Mouse (Mus musculus): ENCODE results near the gene Lsamp.

Gene Lsamp

GRCm38 (mm10) chr16:41957811-41958210, 1973.7 kb downstream of the Lsamp start:
- no peak for DNase-seq

- DNase-seq = peak; percentile 15
Measured at GRCm38 (mm10) chr16:41965636-41966035, 1981.5 kb downstream of the Lsamp start.

GRCm38 (mm10) chr16:41969215-41969614, 1985.1 kb downstream of the Lsamp start:
- peak; percentile 39 for DNase-seq

DNA sequence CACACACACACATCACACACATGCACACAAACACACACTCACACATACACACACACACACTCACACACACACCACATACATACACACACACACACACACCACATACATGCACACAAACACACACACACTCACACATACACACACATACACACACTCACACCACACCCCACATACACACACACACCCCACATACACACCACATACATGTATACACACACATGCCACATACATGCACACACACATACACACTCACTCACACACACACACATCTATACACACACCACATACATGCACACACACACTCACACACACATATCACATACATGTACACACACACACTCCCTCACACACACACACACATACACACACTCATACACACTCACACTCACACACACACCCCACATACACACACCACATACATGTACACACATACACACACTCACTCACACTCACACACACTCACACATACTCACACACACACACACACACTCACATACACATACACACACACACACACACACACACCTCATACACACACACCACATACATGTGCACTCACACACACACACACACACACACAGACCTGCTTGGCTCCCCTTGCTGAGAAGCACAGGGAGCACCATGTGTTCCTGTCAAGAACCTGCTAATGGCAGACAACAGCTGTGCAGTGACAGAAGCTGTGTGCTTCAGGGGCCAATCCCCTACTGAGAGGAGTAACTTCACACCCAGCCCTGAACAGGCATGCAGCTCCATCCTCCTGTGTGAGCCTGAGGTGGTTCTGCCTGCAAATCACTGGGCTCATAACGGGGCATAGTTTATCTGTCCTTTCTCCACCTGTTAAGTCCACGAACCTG, 1990.9 kb downstream of the Lsamp start:
- no peak for DNase-seq

DNA sequence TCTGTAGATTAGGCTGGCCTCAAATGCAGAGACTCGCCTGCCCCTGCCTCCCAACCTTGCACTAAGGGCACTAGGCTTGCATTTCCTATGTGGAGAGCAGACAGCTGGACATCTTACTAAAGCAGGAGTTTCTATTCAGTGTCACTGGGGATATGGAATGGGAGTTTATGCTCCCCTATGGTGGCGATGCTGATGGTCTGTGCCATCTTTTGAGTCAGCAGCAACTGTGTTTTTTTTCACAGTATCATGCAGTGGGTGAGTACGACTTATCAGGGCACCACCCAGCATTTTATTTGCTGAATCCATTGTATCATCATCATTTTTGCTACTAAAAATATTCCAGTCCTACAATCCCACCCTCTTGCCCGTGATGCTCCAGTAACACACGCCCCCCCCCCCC, 1992.7 kb downstream of the Lsamp start:
- DNase-seq = peak; percentile 12

GRCm38 (mm10) chr16:41996956-41997355, 2012.8 kb downstream of the Lsamp start:
- DNase-seq = peak; percentile 46

GRCm38 (mm10) chr16:42002925-42003324, 2018.8 kb downstream of the Lsamp start:
- DNase-seq = no peak

DNA sequence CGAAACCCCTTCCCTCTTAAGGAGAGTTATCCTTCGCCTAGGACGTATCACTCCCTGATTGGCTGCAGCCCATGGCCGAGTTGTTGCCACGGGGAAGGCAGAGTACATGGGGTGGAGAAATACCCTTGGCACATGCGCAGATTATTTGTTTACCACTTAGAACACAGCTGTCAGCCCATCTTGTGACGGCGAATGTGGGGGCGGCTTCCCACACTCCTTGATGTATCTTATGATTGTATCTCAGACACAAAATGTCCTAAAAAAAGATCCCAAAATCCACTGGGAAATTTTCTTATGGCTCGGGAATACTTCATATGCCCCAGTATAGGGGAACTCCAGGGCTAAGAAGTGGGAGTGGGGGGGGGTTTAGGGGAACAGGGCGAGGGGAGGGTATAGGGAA, 2019.3 kb downstream of the Lsamp start:
- peak; percentile 70 for DNase-seq

DNA sequence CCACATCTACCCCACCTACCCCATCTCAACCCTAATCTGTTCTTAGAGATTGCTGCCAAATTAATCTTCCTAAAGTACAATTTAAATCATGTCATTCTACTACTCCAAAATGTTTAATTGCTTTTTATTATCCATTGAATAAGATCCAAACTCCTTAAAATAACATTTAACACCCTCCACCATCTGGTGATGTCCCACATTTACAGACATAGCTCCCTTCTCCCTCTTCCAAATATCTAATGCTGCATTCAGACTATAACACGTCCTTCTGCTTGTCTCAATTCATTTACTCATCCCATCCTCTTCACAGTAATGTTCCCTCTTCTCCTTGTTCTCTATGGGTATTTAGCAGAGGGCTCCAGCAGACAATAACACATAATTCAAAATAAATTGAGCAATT, 2020.0 kb downstream of the Lsamp start:
- no peak for DNase-seq

DNA sequence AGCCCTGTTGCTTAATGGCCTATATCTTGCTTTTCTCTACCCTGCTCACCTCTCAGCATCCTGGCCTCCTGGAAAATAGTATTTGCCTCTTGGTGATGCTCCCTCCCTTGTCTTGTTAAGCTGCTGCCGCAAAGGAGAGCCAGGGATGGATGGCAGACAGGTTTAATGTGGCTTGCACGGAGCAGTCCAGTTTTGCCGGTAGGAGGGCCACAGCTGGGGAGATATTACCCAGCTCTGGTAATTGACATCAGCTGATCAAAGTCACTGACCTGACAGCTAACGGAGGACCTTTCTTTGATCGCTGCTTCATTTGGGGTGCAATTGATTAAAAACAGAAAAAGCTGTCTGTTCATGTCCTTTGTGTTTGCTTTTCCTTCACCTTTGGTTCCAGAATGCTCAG, 2030.8 kb downstream of the Lsamp start:
- DNase-seq = no peak

DNA sequence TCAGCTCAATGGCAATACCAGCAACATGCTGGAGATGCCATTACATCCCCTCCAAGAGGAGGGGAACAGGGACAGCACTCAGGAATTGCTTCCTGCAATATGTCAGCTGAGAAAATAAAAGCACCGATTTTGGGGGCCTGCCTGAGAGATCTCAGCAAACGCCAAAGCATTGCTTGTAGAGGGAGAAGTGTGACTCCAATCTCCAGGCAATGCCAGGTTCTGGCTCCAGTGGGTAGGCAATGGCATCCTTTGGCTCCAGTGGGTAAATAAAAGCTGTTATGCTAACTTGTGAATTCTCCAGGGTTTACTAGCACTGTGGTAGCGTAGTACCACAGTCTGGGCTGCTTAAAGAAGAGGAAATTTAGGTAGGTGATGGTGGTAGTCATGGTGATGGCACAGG, 2031.3 kb downstream of the Lsamp start:
- no peak for DNase-seq

DNA sequence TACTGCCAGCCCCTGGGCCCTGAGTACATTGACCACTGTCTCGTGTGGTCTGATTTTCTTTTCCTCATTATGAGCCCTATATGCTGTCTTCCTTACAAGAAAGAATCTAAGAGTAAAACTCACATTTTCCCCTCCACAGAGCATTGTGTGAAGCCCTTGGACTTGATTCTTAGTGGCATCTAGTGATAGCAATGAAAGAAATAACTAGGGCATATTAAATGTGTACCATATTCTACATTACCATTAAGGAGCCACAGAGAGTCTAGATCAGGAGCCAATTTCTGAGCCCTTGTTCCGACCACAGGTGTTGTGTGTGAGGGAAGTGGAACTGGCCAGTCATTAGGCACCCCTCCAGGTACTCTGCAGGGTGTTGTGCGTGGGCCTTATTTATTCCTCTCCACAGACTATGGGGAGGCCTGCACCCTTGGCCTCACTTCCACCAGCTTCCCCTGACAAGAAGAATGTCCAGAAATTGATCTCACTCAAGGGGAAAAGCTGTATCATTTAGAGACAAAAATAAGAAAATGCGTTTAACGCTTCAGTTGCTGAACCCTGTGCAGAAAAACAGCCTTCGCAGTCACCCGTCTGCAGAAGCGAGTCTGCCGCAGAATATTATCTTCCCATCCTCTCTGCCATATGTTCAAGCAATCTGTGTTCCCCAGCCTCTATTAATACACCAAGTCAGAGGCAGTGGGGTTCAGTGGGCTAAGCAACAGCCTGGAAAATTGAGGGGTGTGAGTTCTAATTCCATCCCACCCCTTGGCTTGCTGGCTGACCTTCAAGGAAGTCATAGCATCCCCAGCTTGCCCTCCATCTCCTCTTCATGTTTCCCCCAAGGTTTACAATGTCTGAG, 2032.9 kb downstream of the Lsamp start:
- peak; percentile 14 for DNase-seq

- DNase-seq = no peak
Measured at GRCm38 (mm10) chr16:42022566-42022965, 2038.4 kb downstream of the Lsamp start.

GRCm38 (mm10) chr16:42032030-42032429, 2047.9 kb downstream of the Lsamp start:
- no peak for DNase-seq

GRCm38 (mm10) chr16:42033449-42033848, 2049.3 kb downstream of the Lsamp start:
- no peak for DNase-seq

DNA sequence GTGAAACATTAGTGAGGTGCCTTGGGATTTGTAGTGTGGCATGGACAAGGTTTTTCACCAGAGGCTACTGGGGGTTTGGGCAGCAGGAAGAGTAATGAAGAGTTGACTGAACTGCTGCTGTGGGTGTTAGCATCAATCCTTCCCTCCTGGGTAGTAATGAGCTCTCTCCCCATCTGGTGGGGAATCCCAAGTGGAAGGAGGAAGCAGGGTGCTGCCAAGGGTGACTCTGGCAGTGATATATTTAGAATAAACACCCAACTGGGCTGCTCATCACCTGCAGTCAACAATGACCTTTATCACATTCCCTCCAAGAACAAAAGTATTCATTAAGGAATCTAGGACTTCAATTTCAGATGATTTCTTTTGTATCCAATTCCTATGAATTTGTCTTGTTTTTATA, 2064.0 kb downstream of the Lsamp start:
- DNase-seq = no peak

GRCm38 (mm10) chr16:42059927-42060326, 2075.8 kb downstream of the Lsamp start:
- no peak for DNase-seq

GRCm38 (mm10) chr16:42074325-42074724, 2090.2 kb downstream of the Lsamp start:
- no peak for DNase-seq

- peak; percentile 43 for DNase-seq
Measured at GRCm38 (mm10) chr16:42079573-42079972, 2095.4 kb downstream of the Lsamp start.

DNA sequence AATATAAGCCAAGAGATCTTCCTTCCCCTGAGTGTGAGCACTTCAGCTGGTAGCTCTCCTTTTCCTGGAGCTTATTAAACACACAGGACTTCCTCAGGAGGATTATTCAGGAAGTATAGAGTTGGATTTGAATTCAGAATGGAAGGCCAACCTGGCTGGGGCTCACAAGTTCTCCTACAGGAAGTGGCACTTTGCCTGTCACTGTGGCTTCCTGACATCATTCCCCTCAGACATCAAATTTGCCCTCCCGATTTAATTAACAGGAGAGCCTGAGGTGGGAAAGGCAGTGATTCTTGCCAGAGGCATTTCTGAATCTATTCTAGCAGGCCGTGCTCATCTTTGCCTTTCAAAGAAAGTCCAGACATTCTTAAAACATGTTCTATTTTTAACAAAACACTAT, 2097.4 kb downstream of the Lsamp start:
- no peak for DNase-seq

- no peak for DNase-seq
Measured at GRCm38 (mm10) chr16:42097510-42097909, 2113.3 kb downstream of the Lsamp start.

- DNase-seq = no peak
Measured at GRCm38 (mm10) chr16:42102186-42102585, 2118.0 kb downstream of the Lsamp start.

DNA sequence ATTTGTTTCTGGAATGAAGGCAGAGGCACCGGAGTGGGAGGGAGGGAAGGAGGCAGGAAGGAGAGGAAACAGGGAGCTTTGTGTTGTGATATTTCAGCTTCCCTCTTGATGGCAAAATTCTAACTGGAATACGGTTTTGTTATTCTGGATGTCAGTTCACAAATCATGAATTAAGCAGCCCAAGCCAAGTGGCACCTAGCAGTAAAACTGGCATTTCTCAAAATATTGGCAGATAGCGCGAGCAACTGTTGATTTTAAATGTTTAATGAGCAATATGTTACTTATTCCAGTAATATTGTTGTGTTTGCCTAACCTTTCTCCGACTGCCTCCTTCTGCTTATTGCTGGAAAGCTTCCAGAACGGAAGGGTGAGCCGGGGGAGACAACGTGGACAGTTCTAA, 2118.5 kb downstream of the Lsamp start:
- DNase-seq = no peak

- DNase-seq = no peak
Measured at GRCm38 (mm10) chr16:42112251-42112650, 2128.1 kb downstream of the Lsamp start.

Data from right cerebral cortex, adult 18-20 months (tissue).